8 mouse cellular contexts compared by ENCODE assay signal in genomic region chr11:101190181-101190912, GRCm38 (mm10). TPM values are rescaled to one million over a fixed set of nuclear protein-coding genes. Genes with fewer than 3 reads are reported as not detected.
DNase-seq lines count a peak whose midpoint lies in the region; ATAC-seq and TF ChIP-seq lines count a peak whose summit lies in the region.

No protein-coding gene starts in this region.

- no peaks in the 10 kb centered on the region for H3K27me3 ChIP-seq in kidney, embryonic 16.5 days (ENCODE audit: insufficient read depth, low read length)
- no peaks in the 10 kb centered on the region for H3K27me3 ChIP-seq in hindbrain, embryonic 16.5 days (replicated peaks; ENCODE audit: control insufficient read depth, insufficient read depth, low read length)
- no peaks in the 10 kb centered on the region for H3K27me3 ChIP-seq in midbrain, postnatal 0 days (ENCODE audit: insufficient read depth, low read length)

- H3K27ac ChIP-seq in kidney, embryonic 16.5 days (ENCODE audit: low read length), result peak overlapping the region; percentile 94
- peak overlapping the region; percentile 72 for H3K27ac ChIP-seq in hindbrain, embryonic 16.5 days (ENCODE audit: low read depth, low read length)
- peak overlapping the region; percentile 51 for H3K27ac ChIP-seq in midbrain, postnatal 0 days (ENCODE audit: low read depth, low read length)

- H3K36me3 ChIP-seq in kidney, embryonic 16.5 days (ENCODE audit: insufficient read depth, low read length), result peaks cover 25% of the 10 kb centered on the region
- peaks cover 8% of the 10 kb centered on the region; the same call in 1 of the 2 replicates for H3K36me3 ChIP-seq in hindbrain, embryonic 16.5 days (ENCODE audit: control insufficient read depth, insufficient read depth, low read length)
- peaks cover 25% of the 10 kb centered on the region for H3K36me3 ChIP-seq in midbrain, postnatal 0 days (ENCODE audit: insufficient read depth, low read length)

- peak; percentile 36; the same call in 1 of the 2 replicates for ATAC-seq in kidney, embryonic 16.5 days (ENCODE audit: low FRiP score, low TSS enrichment)
- ATAC-seq in common myeloid progenitor, adult 5-6 weeks (replicated peaks; ENCODE audit: low read depth, poor library complexity, severe bottlenecking), result peak; percentile 51
- ATAC-seq in hindbrain, embryonic 16.5 days, result no peak
- ATAC-seq in midbrain, postnatal 0 days (ENCODE audit: low FRiP score), result no peak
- no peak for ATAC-seq in frontal cortex, adult (ENCODE audit: low TSS enrichment)

- no peak overlapping the region for H3K4me2 ChIP-seq in kidney, embryonic 16.5 days (replicated peaks; ENCODE audit: low read depth, low read length)
- no peak overlapping the region for H3K4me2 ChIP-seq in hindbrain, embryonic 16.5 days (ENCODE audit: low read length)
- H3K4me2 ChIP-seq in midbrain, postnatal 0 days (ENCODE audit: low read depth, low read length, poor library complexity, severe bottlenecking), result no peak overlapping the region

- DNase-seq in kidney, adult 18-20 months, result no peak
- no peak for DNase-seq in midbrain, postnatal 0 days (ENCODE audit: low spot score)
- no peak for DNase-seq in layer of hippocampus, postnatal 36 days
- no peak for DNase-seq in embryo, embryonic 11 days

- 0 out of 2 replicates have a peak overlapping the region, but pooled peaks have one; percentile 12 for H3K9ac ChIP-seq in kidney, embryonic 16.5 days (replicated peaks; ENCODE audit: low read length)
- no peak overlapping the region for H3K9ac ChIP-seq in hindbrain, embryonic 16.5 days (ENCODE audit: low read depth, low read length)
- 0 out of 2 replicates have a peak overlapping the region, but pooled peaks have one; percentile 3 for H3K9ac ChIP-seq in midbrain, postnatal 0 days (replicated peaks; ENCODE audit: low read length, poor library complexity, severe bottlenecking)

- WGBS in kidney, embryonic 16.5 days, result 32% methylated on average over 8 of the region's 8 CpGs
- WGBS in hindbrain, embryonic 16.5 days, result 27% methylated on average over 8 of the region's 8 CpGs
- 31% methylated on average over 8 of the region's 8 CpGs for WGBS in midbrain, postnatal 0 days

- peaks cover 41% of the 10 kb centered on the region for H3K4me1 ChIP-seq in kidney, embryonic 16.5 days (ENCODE audit: insufficient read depth, low read length)
- H3K4me1 ChIP-seq in hindbrain, embryonic 16.5 days (ENCODE audit: control insufficient read depth, insufficient read depth, low read depth, low read length), result peaks cover 11% of the 10 kb centered on the region
- H3K4me1 ChIP-seq in midbrain, postnatal 0 days (ENCODE audit: insufficient read depth, low read length), result no peaks in the 10 kb centered on the region

- no peaks in the 10 kb centered on the region for H3K9me3 ChIP-seq in kidney, embryonic 16.5 days (ENCODE audit: low read length)
- H3K9me3 ChIP-seq in hindbrain, embryonic 16.5 days (ENCODE audit: control insufficient read depth, low read length), result no peaks in the 10 kb centered on the region
- no peaks in the 10 kb centered on the region for H3K9me3 ChIP-seq in midbrain, postnatal 0 days (ENCODE audit: low read length)

- no peak for TF ChIP-seq CTCF in midbrain, postnatal 0 days (IDR thresholded peaks at IDR 0.05)

- H3K4me3 ChIP-seq in kidney, embryonic 16.5 days (ENCODE audit: low read length), result no peak overlapping the region
- no peak overlapping the region for H3K4me3 ChIP-seq in hindbrain, embryonic 16.5 days (ENCODE audit: low read length)
- no peak overlapping the region for H3K4me3 ChIP-seq in midbrain, postnatal 0 days (ENCODE audit: low read depth, low read length)

RNA-seq across cellular contexts. Expression of gene Ccr10, which starts 15.1 kb away (rescaled TPM):
- polyA plus RNA-seq in kidney, embryonic 16.5 days (2015; fragmentation: Nextera tagmentation; extraction: Ambion mirVana), result 0.50 and 0.76 TPM in 2 replicates
- total RNA-seq in common myeloid progenitor, adult 5-6 weeks (2017), result not detected in 2 replicates
- 0.32 and 0.60 TPM in 2 replicates for polyA plus RNA-seq in hindbrain, embryonic 16.5 days (2015; fragmentation: Nextera tagmentation; extraction: Ambion mirVana)
- total RNA-seq in midbrain, postnatal 0 days (2014; rRNA removed), result 0.61 and 1.4 TPM in 2 replicates
- polyA plus RNA-seq in midbrain, postnatal 0 days (2015; fragmentation: Nextera tagmentation; extraction: Ambion mirVana), result 0.75 and 0.83 TPM in 2 replicates
- total RNA-seq in layer of hippocampus, postnatal 36 days (2021), result not detected

RNA-seq across cellular contexts. Expression of gene Plekhh3, which starts 19.2 kb away (rescaled TPM):
- polyA plus RNA-seq in kidney, embryonic 16.5 days (2015; fragmentation: Nextera tagmentation; extraction: Ambion mirVana), result 18.7 and 19.2 TPM in 2 replicates
- total RNA-seq in common myeloid progenitor, adult 5-6 weeks (2017), result 0.15 and 0.32 TPM in 2 replicates
- polyA plus RNA-seq in hindbrain, embryonic 16.5 days (2015; fragmentation: Nextera tagmentation; extraction: Ambion mirVana), result 9.3 and 9.5 TPM in 2 replicates
- 13.7 and 23.4 TPM in 2 replicates for total RNA-seq in midbrain, postnatal 0 days (2014; rRNA removed)
- polyA plus RNA-seq in midbrain, postnatal 0 days (2015; fragmentation: Nextera tagmentation; extraction: Ambion mirVana), result 5.8 and 6.2 TPM in 2 replicates
- 10 to 100 TPM; 12.5 to 14.8 TPM for total RNA-seq in layer of hippocampus, postnatal 36 days (2021)

RNA-seq across cellular contexts. Expression of gene Cntnap1, which starts 20.0 kb away (rescaled TPM):
- polyA plus RNA-seq in kidney, embryonic 16.5 days (2015; fragmentation: Nextera tagmentation; extraction: Ambion mirVana), result 2.2 TPM in 2 replicates
- 0.05 TPM in 2 replicates for total RNA-seq in common myeloid progenitor, adult 5-6 weeks (2017)
- polyA plus RNA-seq in hindbrain, embryonic 16.5 days (2015; fragmentation: Nextera tagmentation; extraction: Ambion mirVana), result 8.7 and 11.2 TPM in 2 replicates
- 12.5 and 15.0 TPM in 2 replicates for total RNA-seq in midbrain, postnatal 0 days (2014; rRNA removed)
- 3.0 and 3.2 TPM in 2 replicates for polyA plus RNA-seq in midbrain, postnatal 0 days (2015; fragmentation: Nextera tagmentation; extraction: Ambion mirVana)
- 100 to 1,000 TPM; 168 to 169 TPM for total RNA-seq in layer of hippocampus, postnatal 36 days (2021)

RNA-seq across cellular contexts. Expression of gene Tubg2, which starts 34.6 kb away (rescaled TPM):
- polyA plus RNA-seq in kidney, embryonic 16.5 days (2015; fragmentation: Nextera tagmentation; extraction: Ambion mirVana), result 4.2 and 4.5 TPM in 2 replicates
- not detected in 2 replicates for total RNA-seq in common myeloid progenitor, adult 5-6 weeks (2017)
- 56.9 and 60.3 TPM in 2 replicates for polyA plus RNA-seq in hindbrain, embryonic 16.5 days (2015; fragmentation: Nextera tagmentation; extraction: Ambion mirVana)
- total RNA-seq in midbrain, postnatal 0 days (2014; rRNA removed), result 38.4 and 40.6 TPM in 2 replicates
- polyA plus RNA-seq in midbrain, postnatal 0 days (2015; fragmentation: Nextera tagmentation; extraction: Ambion mirVana), result 86.1 and 93.8 TPM in 2 replicates
- total RNA-seq in layer of hippocampus, postnatal 36 days (2021), result 10 to 100 TPM; 39.9 to 40.7 TPM

RNA-seq across cellular contexts. Expression of gene Ezh1, which starts 35.9 kb away (rescaled TPM):
- polyA plus RNA-seq in kidney, embryonic 16.5 days (2015; fragmentation: Nextera tagmentation; extraction: Ambion mirVana), result 25.1 and 29.5 TPM in 2 replicates
- total RNA-seq in common myeloid progenitor, adult 5-6 weeks (2017), result 15.3 and 22.8 TPM in 2 replicates
- 30.0 and 32.4 TPM in 2 replicates for polyA plus RNA-seq in hindbrain, embryonic 16.5 days (2015; fragmentation: Nextera tagmentation; extraction: Ambion mirVana)
- total RNA-seq in midbrain, postnatal 0 days (2014; rRNA removed), result 26.5 and 40.0 TPM in 2 replicates
- polyA plus RNA-seq in midbrain, postnatal 0 days (2015; fragmentation: Nextera tagmentation; extraction: Ambion mirVana), result 25.4 and 25.9 TPM in 2 replicates
- total RNA-seq in layer of hippocampus, postnatal 36 days (2021), result 10 to 100 TPM; 65.9 to 77.2 TPM

Comparison
In these comparisons a context has a peak if more than half of its experiments do, and no peak if none do; other contexts are left out.
1. ATAC-seq: peak in kidney, embryonic 16.5 days (single experiment) and common myeloid progenitor, adult 5-6 weeks (single experiment); none in hindbrain, embryonic 16.5 days (single experiment), midbrain, postnatal 0 days (single experiment) and frontal cortex, adult (single experiment).
2. RNA of gene Plekhh3, which starts 19.2 kb away (total RNA-seq): 13.7 to 23.4 TPM in midbrain, postnatal 0 days and 12.5 to 14.8 TPM in layer of hippocampus, postnatal 36 days; 0.15 to 0.32 TPM in common myeloid progenitor, adult 5-6 weeks; every median in the first group is over 10 times any median in the second.
3. RNA of gene Cntnap1, which starts 20.0 kb away (total RNA-seq): 168 to 169 TPM in layer of hippocampus, postnatal 36 days and 12.5 to 15.0 TPM in midbrain, postnatal 0 days; 0.05 TPM in common myeloid progenitor, adult 5-6 weeks; every median in the first group is over 10 times any median in the second.
4. Peak in every context shown above with its lines, with median percentiles within 50 percentile points of each other: H3K27ac ChIP-seq.